Mouse (Mus musculus) bone marrow, adult 2 months (tissue): ENCODE data around the gene Mllt6.

Experiments used
- CTCF ChIP-seq: fragments of 200-500 bp; IDR thresholded peaks from 2 replicates; pipeline ENCODE4 v1.5.1; 2011; ENCODE audit warnings: low read length, control low read depth; ENCODE audit not compliant: control insufficient read depth, insufficient read depth
- POLR2A ChIP-seq: fragments of 200-500 bp; IDR thresholded peaks from 2 replicates; pipeline ENCODE4 v1.6.1; 2011; ENCODE audit warnings: low read depth, mild to moderate bottlenecking, control low read depth, low read length, borderline replicate concordance; ENCODE audit not compliant: control insufficient read depth

DNA sequence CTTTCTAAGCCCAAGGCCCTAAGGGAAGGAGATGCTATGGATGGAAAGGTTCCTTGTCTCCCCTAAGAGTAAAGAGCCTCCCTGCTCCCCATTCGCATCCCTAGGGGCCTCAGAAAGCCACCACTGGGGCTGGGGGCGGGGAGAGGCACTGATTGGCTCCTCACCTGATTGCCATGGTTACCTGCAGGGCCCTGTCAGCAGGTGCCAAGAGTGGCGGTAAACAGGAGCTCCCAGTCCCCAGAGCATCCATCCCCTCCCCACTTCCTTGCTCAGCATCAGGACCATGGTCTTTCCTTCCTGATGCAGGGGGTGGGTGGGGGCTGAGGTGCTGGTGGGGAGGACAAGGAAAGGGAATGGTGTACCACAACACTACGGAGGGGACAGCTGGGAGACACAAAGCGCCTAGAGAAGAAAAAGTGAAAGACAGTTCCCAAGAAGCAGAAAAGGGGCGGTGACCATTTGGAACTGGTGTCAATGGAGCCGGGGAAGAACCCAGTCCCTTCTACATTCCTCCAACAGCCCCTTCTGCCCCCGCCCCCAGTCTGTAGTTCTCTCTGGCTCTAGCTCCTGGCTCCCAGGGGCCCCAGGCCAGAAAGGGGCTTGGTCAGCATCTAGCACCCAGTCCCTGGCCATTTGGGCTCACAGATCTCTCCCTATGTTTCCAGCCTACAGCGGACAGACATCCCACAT, 32.6 kb downstream of the Mllt6 start:
- TF ChIP-seq POLR2A (no peak), CTCF (no peak)
